Mouse (Mus musculus) G1E (cell line): ENCODE data around the gene Wfs1.

Source experiments
- CTCF ChIP-seq: IDR thresholded peaks from 2 replicates; pipeline ENCODE4 v1.5.1; 2012; ENCODE audit warnings: low read depth, low read length, inconsistent platforms, mixed read lengths
- POLR2AphosphoS5 ChIP-seq: IDR thresholded peaks from 2 replicates; pipeline ENCODE4 v1.6.1; 2012; ENCODE audit warnings: low read depth, low read length, inconsistent platforms; ENCODE audit not compliant: insufficient replicate concordance
- TAL1 ChIP-seq: conservative IDR thresholded peaks from 2 replicates; pipeline ENCODE4 v1.6.1; 2012; ENCODE audit warnings: low read depth, low read length, inconsistent platforms, mixed read lengths

GRCm38 (mm10) chr5:36982271-36982670, 6.7 kb downstream of the Wfs1 start:
- TF ChIP-seq POLR2AphosphoS5 (no peak), CTCF (no peak), TAL1 (no peak)
